Mouse (Mus musculus): Measurements from ENCODE around the gene Rtn4.
"Not testable (repeated sequence)": the region's sequence is repeated elsewhere in the genome, so short reads cannot be mapped to it uniquely, and the experiment has no call there.

The Rtn4 gene

GRCm38 (mm10) chr11:29692683-29693272, at the start of gene Rtn4:
Gene Rtn4, plus strand, starts transcription at chr11:29692947.
- peak; percentile 88 for DNase-seq (ENCODE audit: low read depth, low spot score)

DNA sequence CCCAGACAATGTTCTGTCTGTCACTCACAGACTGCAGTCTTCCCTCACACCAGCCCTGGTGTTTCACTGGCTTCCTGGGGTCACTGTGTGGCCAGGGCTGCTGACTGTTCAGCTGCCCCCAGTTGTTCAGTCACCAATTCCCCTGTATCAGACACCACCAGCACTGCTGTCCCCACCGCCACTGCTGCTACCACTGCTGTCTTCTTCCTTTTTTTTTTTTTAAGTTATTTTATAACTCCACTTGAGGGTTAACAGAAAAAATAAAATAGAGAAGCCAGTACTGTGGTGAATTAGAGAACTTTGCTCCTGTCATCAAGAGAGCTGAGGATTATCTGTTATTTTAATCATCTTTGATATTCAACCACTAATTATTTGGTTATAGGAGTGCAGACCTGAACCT, 48.3 kb upstream of the Rtn4 start:
- no peak for DNase-seq (ENCODE audit: low read depth, low spot score)

- no peak for DNase-seq (ENCODE audit: low read depth, low spot score)
Observed at GRCm38 (mm10) chr11:29645411-29646066, 47.2 kb upstream of the Rtn4 start.

GRCm38 (mm10) chr11:29647568-29648319, 45.0 kb upstream of the Rtn4 start:
- no peak for DNase-seq (ENCODE audit: low read depth, low spot score)

DNA sequence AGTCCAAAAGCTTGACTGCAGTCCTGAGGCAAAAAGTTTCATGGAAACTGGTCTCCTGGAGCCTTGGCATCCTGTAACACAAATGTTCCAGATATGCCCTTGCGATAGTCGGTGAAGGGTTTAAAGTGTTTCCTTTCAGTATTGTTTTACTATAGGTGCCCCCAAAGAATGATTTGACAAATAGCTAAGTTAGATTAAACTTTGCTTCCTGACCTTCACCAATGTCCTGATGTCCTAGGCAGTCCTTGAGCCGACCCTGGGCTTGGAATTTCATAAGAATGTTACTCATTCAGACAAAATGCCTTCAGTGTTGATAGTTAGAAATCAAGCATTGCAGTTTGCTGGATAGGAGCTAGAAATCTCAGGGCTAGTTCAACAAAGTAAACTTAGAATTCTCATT, 37.4 kb upstream of the Rtn4 start:
- DNase-seq (ENCODE audit: low read depth, low spot score) = not testable (repeated sequence)

DNA sequence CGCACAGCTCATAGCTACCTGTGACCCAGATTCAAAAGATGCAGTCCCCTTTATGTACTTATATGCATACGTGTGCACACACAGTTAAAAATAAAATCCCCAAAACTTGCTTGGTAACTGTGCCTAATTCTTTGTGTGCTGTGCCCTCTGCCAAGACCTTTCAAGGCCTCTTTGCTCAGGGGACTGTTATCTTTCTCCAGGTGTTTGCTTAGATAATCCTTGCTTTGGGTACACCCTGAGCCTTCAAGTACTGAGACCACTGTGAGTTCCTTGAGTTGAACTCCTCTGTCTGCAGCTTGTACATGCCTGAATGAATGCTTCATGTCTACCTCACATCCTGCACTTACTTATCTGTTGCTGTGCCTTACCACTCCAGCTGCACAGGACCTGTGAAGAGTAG, 32.0 kb upstream of the Rtn4 start:
- no peak for DNase-seq (ENCODE audit: low read depth, low spot score)

GRCm38 (mm10) chr11:29667634-29668033, 25.1 kb upstream of the Rtn4 start:
- no peak for DNase-seq (ENCODE audit: low read depth, low spot score)

DNA sequence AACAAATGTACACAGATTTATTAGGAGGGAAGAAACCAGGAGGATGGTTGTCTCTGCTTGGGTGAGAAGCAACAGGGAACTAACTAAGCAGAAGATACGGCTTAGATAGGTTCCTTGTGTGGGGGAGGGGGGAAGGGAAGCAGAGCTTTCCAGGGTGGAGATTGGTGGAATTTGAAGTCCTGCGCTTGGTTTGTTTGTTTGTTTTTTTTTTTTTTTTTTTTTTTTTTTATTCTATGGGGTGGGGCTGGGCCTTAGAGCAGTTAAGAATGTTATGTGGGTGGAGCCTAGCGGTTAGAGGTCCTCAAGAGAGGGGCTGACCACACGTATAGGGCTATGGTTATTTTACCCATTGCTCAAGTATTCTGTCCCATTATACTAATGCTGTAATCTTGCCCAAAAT, 23.0 kb upstream of the Rtn4 start:
- no peak for DNase-seq (ENCODE audit: low read depth, low spot score)

DNA sequence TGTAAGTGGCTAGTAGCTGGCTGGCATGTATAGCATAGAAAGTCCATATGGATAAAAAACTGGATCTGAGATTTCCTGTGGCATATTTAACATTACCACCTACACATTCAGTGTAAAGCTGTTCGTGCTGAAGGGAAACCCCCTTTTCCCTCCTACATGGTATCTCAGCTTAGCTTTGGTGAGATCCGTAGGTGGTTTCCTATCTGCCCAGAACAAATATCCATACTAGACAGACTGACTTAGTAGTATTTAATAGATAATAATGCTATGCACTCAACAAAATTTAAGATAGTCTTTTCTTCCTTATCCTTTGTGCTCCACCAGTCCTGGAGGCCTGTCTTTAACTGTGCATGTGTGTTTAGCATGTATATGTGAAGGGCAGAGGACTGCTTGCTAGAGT, 19.4 kb upstream of the Rtn4 start:
- DNase-seq (ENCODE audit: low read depth, low spot score) = no peak

- no peak for DNase-seq (ENCODE audit: low read depth, low spot score)
Observed at GRCm38 (mm10) chr11:29676718-29677117, 16.0 kb upstream of the Rtn4 start.

GRCm38 (mm10) chr11:29679942-29680341, 12.8 kb upstream of the Rtn4 start:
- no peak for DNase-seq (ENCODE audit: low read depth, low spot score)

- no peak for DNase-seq (ENCODE audit: low read depth, low spot score)
Observed at GRCm38 (mm10) chr11:29680771-29681170, 12.0 kb upstream of the Rtn4 start.

DNA sequence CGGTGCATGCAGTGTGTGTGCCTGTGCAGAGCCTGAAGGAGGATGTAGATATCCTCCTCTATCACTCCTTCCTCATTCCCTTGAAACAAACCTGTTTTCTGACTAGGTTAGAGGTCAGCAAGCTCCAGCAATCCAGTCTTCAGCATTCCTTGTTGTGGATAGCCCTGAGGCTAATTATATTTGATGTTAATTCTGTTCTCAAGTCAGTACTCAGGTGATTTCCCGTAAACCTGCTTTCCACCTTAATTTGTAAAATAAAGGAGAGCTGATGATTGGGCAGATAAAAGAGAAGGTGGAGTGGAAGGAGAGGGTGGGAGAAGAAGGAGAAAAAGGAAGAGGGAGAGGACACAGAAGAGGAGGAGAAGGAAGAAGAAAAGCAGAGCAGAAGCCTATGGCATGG, 8.5 kb upstream of the Rtn4 start:
- no peak for DNase-seq (ENCODE audit: low read depth, low spot score)

DNA sequence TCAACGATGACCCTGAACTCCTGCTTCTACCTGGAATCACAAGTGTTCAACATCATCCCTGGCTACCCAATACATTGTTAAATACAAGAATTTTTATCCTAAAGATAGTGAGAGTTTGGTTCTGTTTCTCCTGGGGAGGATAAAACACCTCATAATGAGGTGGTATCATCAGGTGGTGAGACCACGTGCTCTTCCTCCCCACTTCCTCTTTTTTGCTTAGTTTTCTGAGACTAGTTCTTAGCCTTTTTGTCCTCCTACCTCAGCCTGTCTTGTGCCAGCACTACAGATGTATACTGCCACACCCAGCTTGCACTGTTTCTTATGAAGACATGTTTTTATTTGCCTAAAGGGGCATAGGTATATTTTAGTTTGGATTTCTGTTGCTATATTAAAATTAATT, 6.6 kb upstream of the Rtn4 start:
- DNase-seq (ENCODE audit: low read depth, low spot score) = no peak

- DNase-seq (ENCODE audit: low read depth, low spot score) = no peak
Observed at GRCm38 (mm10) chr11:29691556-29691955, 1.2 kb upstream of the Rtn4 start.

GRCm38 (mm10) chr11:29692111-29692682, 550 bp upstream of the Rtn4 start:
- DNase-seq (ENCODE audit: low read depth, low spot score) = no peak

GRCm38 (mm10) chr11:29693576-29694410, 1.0 kb downstream of the Rtn4 start:
- peak; percentile 38 for DNase-seq (ENCODE audit: low read depth, low spot score)

- DNase-seq (ENCODE audit: low read depth, low spot score) = no peak
Observed at GRCm38 (mm10) chr11:29694754-29695153, 2.0 kb downstream of the Rtn4 start.

- no peak for DNase-seq (ENCODE audit: low read depth, low spot score)
Observed at GRCm38 (mm10) chr11:29702721-29703120, 10.0 kb downstream of the Rtn4 start.

DNA sequence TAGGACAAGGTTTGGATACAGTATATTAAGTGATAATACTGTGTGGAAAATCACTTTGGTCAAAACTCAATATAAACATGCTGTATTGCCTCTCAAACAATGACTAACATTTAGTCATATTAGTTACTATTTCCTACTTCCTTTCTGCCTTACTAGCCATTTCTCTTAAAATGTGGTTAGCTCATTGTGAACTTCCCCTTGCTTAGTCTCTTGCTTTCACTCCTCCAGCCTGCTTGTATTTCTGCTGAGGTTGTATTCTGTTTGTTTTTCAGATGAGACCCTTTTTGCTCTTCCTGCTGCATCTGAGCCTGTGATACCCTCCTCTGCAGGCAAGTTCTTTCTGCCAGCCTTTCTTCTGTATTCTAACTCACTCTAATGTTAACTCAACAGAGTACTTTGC, 12.5 kb downstream of the Rtn4 start:
- no peak for DNase-seq (ENCODE audit: low read depth, low spot score)

DNA sequence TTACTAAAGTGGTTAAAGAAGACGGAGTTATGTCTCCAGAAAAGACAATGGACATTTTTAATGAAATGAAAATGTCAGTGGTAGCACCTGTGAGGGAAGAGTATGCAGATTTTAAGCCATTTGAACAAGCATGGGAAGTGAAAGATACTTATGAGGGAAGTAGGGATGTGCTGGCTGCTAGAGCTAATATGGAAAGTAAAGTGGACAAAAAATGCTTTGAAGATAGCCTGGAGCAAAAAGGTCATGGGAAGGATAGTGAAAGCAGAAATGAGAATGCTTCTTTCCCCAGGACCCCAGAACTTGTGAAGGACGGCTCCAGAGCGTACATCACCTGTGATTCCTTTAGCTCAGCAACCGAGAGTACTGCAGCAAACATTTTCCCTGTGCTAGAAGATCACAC, 14.1 kb downstream of the Rtn4 start:
- DNase-seq (ENCODE audit: low read depth, low spot score) = no peak

GRCm38 (mm10) chr11:29709512-29709911, 16.8 kb downstream of the Rtn4 start:
- DNase-seq (ENCODE audit: low read depth, low spot score) = no peak

Measured in retina, adult 2 months (tissue).